Mouse (Mus musculus): ENCODE results near the gene Gm49340. TPM values are rescaled to one million over a fixed set of nuclear protein-coding genes. Genes with fewer than 3 reads are reported as not detected.

The Gm49340 gene
- polyA plus RNA-seq, 1 experiment from 2014 or later, result not detected

DNA sequence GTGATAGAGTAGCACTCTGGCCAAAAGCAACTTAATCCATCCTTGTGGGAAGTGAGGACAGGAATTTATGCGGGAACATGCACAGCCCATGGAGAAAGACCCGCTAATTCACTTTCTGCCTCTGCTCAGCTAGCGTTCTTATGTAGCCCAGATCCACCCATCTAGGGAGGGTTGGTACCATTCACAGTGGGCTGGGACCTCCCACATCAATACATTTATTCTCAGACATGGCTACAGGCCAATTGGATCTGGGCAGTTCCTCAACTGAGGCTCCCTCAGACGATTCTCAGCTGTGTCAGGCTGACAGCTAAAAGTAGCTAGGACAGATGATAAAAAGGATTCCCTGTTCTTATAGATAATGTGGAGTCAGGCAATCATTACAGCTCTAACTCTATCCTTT, 2.2 kb upstream of the Gm49340 start:
- Histone ChIP-seq H3K4me1 (replicated peaks) (no peaks in the 10 kb centered on the region), H3K9me3 (no peaks in the 10 kb centered on the region), H3K36me3 (no peaks in the 10 kb centered on the region), H3K9ac (no peak overlapping the region), H3K27me3 (no peaks in the 10 kb centered on the region), H3K4me3 (no peak overlapping the region), H3K27ac (no peak overlapping the region), H3K4me2 (no peak overlapping the region)
- WGBS, result 74% methylated on average over 4 of the region's 4 CpGs
- ATAC-seq (ENCODE audit: low FRiP score), result 0 out of 2 replicates have a peak, but pooled peaks have one; percentile 5

DNA sequence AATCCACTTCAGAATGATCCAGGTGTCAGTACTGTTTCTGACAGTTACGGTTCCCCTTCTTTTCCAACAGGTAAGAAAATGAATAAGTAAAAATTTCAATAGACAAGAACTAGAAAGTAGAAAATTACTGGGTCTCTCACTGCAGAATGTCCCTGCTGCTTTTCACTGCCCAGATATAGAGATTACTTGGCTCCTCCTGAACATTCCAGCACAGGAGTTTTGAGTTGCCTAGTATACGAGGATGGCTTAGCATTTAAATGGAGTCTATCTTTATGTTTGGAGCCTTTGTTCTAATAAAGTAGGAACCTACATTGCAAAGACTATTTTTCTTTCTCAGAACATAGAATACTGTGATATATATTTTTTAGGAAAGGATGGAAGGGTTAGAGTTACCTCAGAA, 3.8 kb downstream of the Gm49340 start:
- Histone ChIP-seq H3K9ac (no peak overlapping the region), H3K36me3 (no peaks in the 10 kb centered on the region), H3K27ac (no peak overlapping the region), H3K4me3 (no peak overlapping the region), H3K27me3 (no peaks in the 10 kb centered on the region), H3K4me1 (replicated peaks) (no peaks in the 10 kb centered on the region), H3K9me3 (no peaks in the 10 kb centered on the region), H3K4me2 (no peak overlapping the region)
- no peak for ATAC-seq (ENCODE audit: low FRiP score)
- 68% methylated on average over 2 of the region's 2 CpGs for WGBS

DNA sequence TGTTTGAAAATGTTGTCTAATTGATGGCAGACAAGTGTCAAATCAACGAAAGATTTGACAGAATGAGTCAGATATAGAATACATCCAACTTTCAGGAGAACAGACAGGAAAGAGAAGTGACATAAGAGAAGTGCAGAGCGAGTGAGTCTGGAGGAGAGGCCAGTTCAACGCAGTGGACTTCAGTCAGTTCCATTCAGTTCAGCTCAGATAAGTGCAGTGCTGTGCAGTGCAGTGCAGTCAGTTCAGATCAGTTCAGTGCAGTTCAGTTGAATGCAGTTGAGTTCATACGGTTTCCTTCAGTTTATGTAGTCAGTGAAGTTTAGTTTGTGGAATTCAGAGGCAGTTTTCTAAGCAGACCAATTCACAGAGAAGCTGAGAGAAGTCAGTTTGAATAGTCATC, 7.4 kb downstream of the Gm49340 start:
- H3K9ac ChIP-seq, result no peak overlapping the region
- H3K36me3 ChIP-seq, result no peaks in the 10 kb centered on the region
- no peaks in the 10 kb centered on the region for H3K4me1 ChIP-seq (replicated peaks)
- no peaks in the 10 kb centered on the region for H3K27me3 ChIP-seq
- H3K4me3 ChIP-seq, result no peak overlapping the region
- no peaks in the 10 kb centered on the region for H3K9me3 ChIP-seq
- H3K27ac ChIP-seq, result no peak overlapping the region
- no peak overlapping the region for H3K4me2 ChIP-seq
- no peak for ATAC-seq (ENCODE audit: low FRiP score)
- 73% methylated on average over 4 of the region's 4 CpGs for WGBS

DNA sequence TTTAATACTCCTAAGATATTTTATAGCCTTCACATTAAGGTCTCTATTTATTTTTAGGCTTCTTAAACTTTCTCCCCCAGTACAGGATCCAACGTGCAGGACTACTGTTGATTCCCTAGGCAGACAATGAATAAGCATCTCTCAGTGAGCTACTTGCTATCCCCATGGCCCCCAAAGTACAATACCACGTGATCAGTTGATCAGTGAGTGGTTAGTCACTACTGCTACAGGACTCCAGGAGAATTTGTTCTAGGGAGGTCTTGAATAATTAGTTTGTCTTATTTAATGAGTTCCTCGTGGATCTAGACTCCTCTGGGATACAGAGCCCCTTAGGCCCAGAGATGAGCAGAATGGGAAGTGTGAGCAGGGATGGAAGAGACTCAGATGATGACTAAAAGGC, 20.9 kb downstream of the Gm49340 start, which contains the start of gene Olfr20:
Olfr20 (plus strand) TSS at position 301 of the 400 bp plus-strand sequence.
- 49% methylated on average over 3 of the region's 3 CpGs for WGBS
- H3K4me1 ChIP-seq (replicated peaks), result no peaks in the 10 kb centered on the region
- H3K4me2 ChIP-seq, result no peak within 1 kb of the TSS
- H3K9me3 ChIP-seq, result no peaks in the 10 kb centered on the region
- ATAC-seq (ENCODE audit: low FRiP score), result no peak
- H3K9ac ChIP-seq, result no peak within 1 kb of the TSS
- no peak within 1 kb of the TSS for H3K4me3 ChIP-seq
- H3K27ac ChIP-seq, result no peak within 1 kb of the TSS
- no peaks in the 10 kb centered on the region for H3K27me3 ChIP-seq
- H3K36me3 ChIP-seq, result no peaks in the 10 kb centered on the region

DNA sequence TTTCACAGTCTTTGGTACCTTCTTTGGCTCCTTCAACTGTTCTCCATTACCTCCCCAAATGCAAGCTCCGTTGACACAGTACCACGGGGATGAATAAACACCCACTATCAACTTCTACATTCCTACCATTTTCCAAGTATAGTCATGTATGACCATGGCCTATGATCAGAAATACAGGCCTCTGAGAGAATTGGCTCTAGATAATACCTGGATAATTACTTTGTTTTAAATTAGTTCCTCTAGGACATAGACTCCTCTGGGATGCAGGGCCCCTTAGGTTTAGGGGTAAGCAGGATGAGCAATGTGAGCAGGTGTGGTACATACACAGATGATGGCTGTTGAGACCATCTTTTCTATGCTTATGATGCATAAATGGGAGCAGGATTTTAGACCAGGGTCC, 41.4 kb downstream of the Gm49340 start, which contains the start of gene Olfr376:
Olfr376 (plus strand) TSS at position 301 of the 400 bp plus-strand sequence.
- WGBS, result 93% methylated on average over 2 of the region's 2 CpGs
- Histone ChIP-seq H3K27me3 (no peaks in the 10 kb centered on the region), H3K9me3 (0 out of 2 replicates have a peak, but pooled peaks cover 2% of the 10 kb centered on the region), H3K4me3 (no peak within 1 kb of the TSS), H3K4me1 (replicated peaks) (no peaks in the 10 kb centered on the region), H3K27ac (no peak within 1 kb of the TSS), H3K9ac (no peak within 1 kb of the TSS), H3K36me3 (no peaks in the 10 kb centered on the region), H3K4me2 (no peak within 1 kb of the TSS)
- ATAC-seq (ENCODE audit: low FRiP score), result no peak

DNA sequence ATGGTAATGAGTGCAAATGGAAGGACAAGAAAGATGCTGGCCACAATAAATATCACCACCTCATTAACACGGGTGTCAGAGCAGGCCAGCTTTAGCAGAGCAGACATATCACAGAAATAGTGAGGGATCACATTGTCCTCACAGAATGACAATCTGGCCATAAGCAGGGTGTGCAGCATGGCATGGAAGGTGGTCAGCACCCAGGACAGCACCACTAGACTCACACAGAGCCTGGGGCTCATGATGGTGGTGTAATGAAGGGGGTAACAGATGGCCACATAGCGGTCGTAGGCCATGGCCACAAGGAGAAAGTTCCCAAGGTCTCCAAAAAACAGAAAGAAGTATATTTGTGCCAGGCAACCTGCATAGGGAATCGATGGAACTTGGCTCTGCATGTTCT, 65.8 kb downstream of the Gm49340 start:
- Histone ChIP-seq H3K4me1 (replicated peaks) (no peaks in the 10 kb centered on the region), H3K4me3 (no peak overlapping the region), H3K9me3 (0 out of 2 replicates have a peak, but pooled peaks cover 5% of the 10 kb centered on the region), H3K4me2 (no peak overlapping the region), H3K9ac (no peak overlapping the region), H3K36me3 (no peaks in the 10 kb centered on the region), H3K27me3 (no peaks in the 10 kb centered on the region), H3K27ac (no peak overlapping the region)
- WGBS, result 79% methylated on average over 4 of the region's 4 CpGs
- no peak for ATAC-seq (ENCODE audit: low FRiP score)

DNA sequence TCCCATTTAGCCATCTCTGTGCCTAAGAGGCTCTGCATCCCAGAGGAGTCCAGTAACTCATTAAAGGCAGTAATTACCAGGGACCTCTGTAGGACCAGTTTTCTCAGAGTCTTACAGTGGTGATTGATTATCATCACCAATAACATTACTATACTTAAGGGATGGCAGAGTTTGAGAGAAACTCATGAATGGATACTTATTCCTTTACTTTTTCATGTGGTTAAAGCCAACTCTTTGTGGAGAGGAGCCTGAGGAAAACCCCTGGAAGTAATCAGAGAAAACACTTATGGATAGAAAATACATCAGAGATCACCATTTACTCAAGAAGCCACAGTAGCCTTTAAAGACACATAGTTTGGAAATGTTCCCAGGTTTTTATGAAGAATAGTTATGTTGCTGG, 70.0 kb downstream of the Gm49340 start, which contains the start of gene Olfr1:
Olfr1 (minus strand) TSS at position 101 of the 400 bp plus-strand sequence.
- Histone ChIP-seq H3K4me1 (replicated peaks) (no peaks in the 10 kb centered on the region), H3K27ac (no peak within 1 kb of the TSS), H3K4me3 (no peak within 1 kb of the TSS), H3K9ac (no peak within 1 kb of the TSS), H3K4me2 (no peak within 1 kb of the TSS), H3K9me3 (0 out of 2 replicates have a peak, but pooled peaks cover 5% of the 10 kb centered on the region), H3K27me3 (no peaks in the 10 kb centered on the region), H3K36me3 (no peaks in the 10 kb centered on the region)
- ATAC-seq (ENCODE audit: low FRiP score), result no peak

Other genes starting within 250 kb of the Gm49340 start
- 0.13 and 0.27 TPM in 2 replicates for gene Itgae, start 239.2 kb upstream of the Gm49340 start, polyA plus RNA-seq (2015; fragmentation: Nextera tagmentation; extraction: Ambion mirVana)
- gene Haspin, start 191.4 kb upstream of the Gm49340 start, polyA plus RNA-seq (2015; fragmentation: Nextera tagmentation; extraction: Ambion mirVana), result 3.7 and 3.8 TPM in 2 replicates
- gene P2rx5, start 169.3 kb upstream of the Gm49340 start, polyA plus RNA-seq (2015; fragmentation: Nextera tagmentation; extraction: Ambion mirVana), result 0.28 and 0.42 TPM in 2 replicates
- gene Emc6, start 152.7 kb upstream of the Gm49340 start, polyA plus RNA-seq (2015; fragmentation: Nextera tagmentation; extraction: Ambion mirVana), result 120 and 136 TPM in 2 replicates
- gene Tax1bp3, start 152.7 kb upstream of the Gm49340 start, polyA plus RNA-seq (2015; fragmentation: Nextera tagmentation; extraction: Ambion mirVana), result 180 and 185 TPM in 2 replicates
- 21.5 and 22.8 TPM in 2 replicates for gene Ctns, start 130.7 kb upstream of the Gm49340 start, polyA plus RNA-seq (2015; fragmentation: Nextera tagmentation; extraction: Ambion mirVana)
- 2.0 and 2.3 TPM in 2 replicates for gene Shpk, start 130.3 kb upstream of the Gm49340 start, polyA plus RNA-seq (2015; fragmentation: Nextera tagmentation; extraction: Ambion mirVana)
- 0.41 and 0.86 TPM in 2 replicates for gene Trpv1, start 95.4 kb upstream of the Gm49340 start, polyA plus RNA-seq (2015; fragmentation: Nextera tagmentation; extraction: Ambion mirVana)
- gene Trpv3, start 62.4 kb upstream of the Gm49340 start, polyA plus RNA-seq (2015; fragmentation: Nextera tagmentation; extraction: Ambion mirVana), result 0.06 and 0.18 TPM in 2 replicates
- gene Aspa, start 145 bp upstream of the Gm49340 start, polyA plus RNA-seq (2015; fragmentation: Nextera tagmentation; extraction: Ambion mirVana), result 0.84 and 2.4 TPM in 2 replicates
- gene Spata22, start within 50 bp of the Gm49340 start, polyA plus RNA-seq (2015; fragmentation: Nextera tagmentation; extraction: Ambion mirVana), result not detected in 2 replicates
- gene Olfr20, start 21.0 kb downstream of the Gm49340 start, polyA plus RNA-seq (2015; fragmentation: Nextera tagmentation; extraction: Ambion mirVana), result not detected in 2 replicates
- not detected in 2 replicates for gene Olfr376, start 41.5 kb downstream of the Gm49340 start, polyA plus RNA-seq (2015; fragmentation: Nextera tagmentation; extraction: Ambion mirVana)
- not detected in 2 replicates for gene Olfr1, start 69.9 kb downstream of the Gm49340 start, polyA plus RNA-seq (2015; fragmentation: Nextera tagmentation; extraction: Ambion mirVana)
- gene Olfr378, start 98.7 kb downstream of the Gm49340 start, polyA plus RNA-seq (2015; fragmentation: Nextera tagmentation; extraction: Ambion mirVana), result not detected in 2 replicates
- not detected in 2 replicates for gene Olfr380, start 127.8 kb downstream of the Gm49340 start, polyA plus RNA-seq (2015; fragmentation: Nextera tagmentation; extraction: Ambion mirVana)
- gene Olfr381, start 161.9 kb downstream of the Gm49340 start, polyA plus RNA-seq (2015; fragmentation: Nextera tagmentation; extraction: Ambion mirVana), result not detected in 2 replicates
- gene Olfr382, start 187.5 kb downstream of the Gm49340 start, polyA plus RNA-seq (2015; fragmentation: Nextera tagmentation; extraction: Ambion mirVana), result not detected in 2 replicates

Measured in hindbrain, embryonic 13.5 days (tissue).